Mouse (Mus musculus) megakaryocyte, embryonic 14.5 days (primary cell): ENCODE measurements around the gene Ankrd52.

ENCODE experiments used
- FLI1 ChIP-seq: IDR thresholded peaks from 2 replicates; pipeline ENCODE4 v1.6.1; 2012; ENCODE audit warnings: low read length, inconsistent platforms, mixed read lengths
- GATA1 ChIP-seq: IDR thresholded peaks from 3 replicates; pipeline ENCODE4 v1.6.1; 2012; ENCODE audit warnings: mixed read lengths, low read length, inconsistent platforms, borderline replicate concordance

GRCm38 (mm10) chr10:128376455-128377211 lies at the start of gene Ankrd52:
- TF ChIP-seq GATA1 (no peak), FLI1 (no peak)
